Mouse (Mus musculus) right cerebral cortex, postnatal 14 days (tissue): Measurements from ENCODE around the gene Pja2.
"Not testable (repeated sequence)": the region's sequence is repeated elsewhere in the genome, so short reads cannot be mapped to it uniquely, and the experiment has no call there.

ENCODE experiments used
- DNase-seq: peaks from one replicate; pipeline ENCODE4 v3.0.0; 2022

Pja2 gene

GRCm38 (mm10) chr17:64331898-64332769 lies at the start of gene Pja2:
Pja2 (minus strand) TSS chr17:64331916.
- peak; percentile 99 for DNase-seq

- DNase-seq = peak; percentile 45
Observed at GRCm38 (mm10) chr17:64375327-64375726, 43.6 kb upstream of the Pja2 start.

GRCm38 (mm10) chr17:64363694-64364093 lies 32.0 kb upstream of the Pja2 start:
- no peak for DNase-seq

- no peak for DNase-seq
Observed at GRCm38 (mm10) chr17:64362570-64362969, 30.9 kb upstream of the Pja2 start.

GRCm38 (mm10) chr17:64361911-64362425 lies 30.3 kb upstream of the Pja2 start:
- no peak for DNase-seq

- no peak for DNase-seq
Observed at GRCm38 (mm10) chr17:64353940-64354339, 22.2 kb upstream of the Pja2 start.

- DNase-seq = no peak
Observed at GRCm38 (mm10) chr17:64346135-64346534, 14.4 kb upstream of the Pja2 start.

- no peak for DNase-seq
Observed at GRCm38 (mm10) chr17:64344576-64345172, 13.0 kb upstream of the Pja2 start.

- no peak for DNase-seq
Observed at GRCm38 (mm10) chr17:64341698-64342097, 10.0 kb upstream of the Pja2 start.

- no peak for DNase-seq
Observed at GRCm38 (mm10) chr17:64339752-64340151, 8.0 kb upstream of the Pja2 start.

- no peak for DNase-seq
Observed at GRCm38 (mm10) chr17:64337220-64337619, 5.5 kb upstream of the Pja2 start.

GRCm38 (mm10) chr17:64333956-64334355 lies 2.2 kb upstream of the Pja2 start:
- no peak for DNase-seq

- DNase-seq = no peak
Observed at GRCm38 (mm10) chr17:64332770-64333096, 1.0 kb upstream of the Pja2 start.

GRCm38 (mm10) chr17:64331291-64331897 lies 322 bp downstream of the Pja2 start:
- peak; percentile 49 for DNase-seq

GRCm38 (mm10) chr17:64330885-64331284 lies 831 bp downstream of the Pja2 start:
- DNase-seq = no peak

GRCm38 (mm10) chr17:64324556-64324955 lies 7.2 kb downstream of the Pja2 start:
- DNase-seq = no peak

- DNase-seq = no peak
Observed at GRCm38 (mm10) chr17:64315428-64315827, 16.3 kb downstream of the Pja2 start.

- not testable (repeated sequence) for DNase-seq
Observed at GRCm38 (mm10) chr17:64314523-64314922, 17.2 kb downstream of the Pja2 start.

- no peak for DNase-seq
Observed at GRCm38 (mm10) chr17:64297628-64298027, 34.1 kb downstream of the Pja2 start.

- DNase-seq = no peak
Observed at GRCm38 (mm10) chr17:64292740-64293139, 39.0 kb downstream of the Pja2 start.

GRCm38 (mm10) chr17:64289684-64290083 lies 42.0 kb downstream of the Pja2 start:
- DNase-seq = no peak

GRCm38 (mm10) chr17:64288000-64288399 lies 43.7 kb downstream of the Pja2 start:
- DNase-seq = no peak

- DNase-seq = no peak
Observed at GRCm38 (mm10) chr17:64286836-64287235, 44.9 kb downstream of the Pja2 start.

- not testable (repeated sequence) for DNase-seq
Observed at GRCm38 (mm10) chr17:64281368-64281767, 50.3 kb downstream of the Pja2 start.
